Mouse (Mus musculus) cerebellum, postnatal 25 days (tissue): ENCODE results near the gene Cbfb.

Experiments used
- DNase-seq, 2 experiments: peaks; one replicate each; pipeline ENCODE4 v3.0.0; 2021; ENCODE audit warnings: mixed read lengths in 2 of 2

Gene Cbfb

DNA sequence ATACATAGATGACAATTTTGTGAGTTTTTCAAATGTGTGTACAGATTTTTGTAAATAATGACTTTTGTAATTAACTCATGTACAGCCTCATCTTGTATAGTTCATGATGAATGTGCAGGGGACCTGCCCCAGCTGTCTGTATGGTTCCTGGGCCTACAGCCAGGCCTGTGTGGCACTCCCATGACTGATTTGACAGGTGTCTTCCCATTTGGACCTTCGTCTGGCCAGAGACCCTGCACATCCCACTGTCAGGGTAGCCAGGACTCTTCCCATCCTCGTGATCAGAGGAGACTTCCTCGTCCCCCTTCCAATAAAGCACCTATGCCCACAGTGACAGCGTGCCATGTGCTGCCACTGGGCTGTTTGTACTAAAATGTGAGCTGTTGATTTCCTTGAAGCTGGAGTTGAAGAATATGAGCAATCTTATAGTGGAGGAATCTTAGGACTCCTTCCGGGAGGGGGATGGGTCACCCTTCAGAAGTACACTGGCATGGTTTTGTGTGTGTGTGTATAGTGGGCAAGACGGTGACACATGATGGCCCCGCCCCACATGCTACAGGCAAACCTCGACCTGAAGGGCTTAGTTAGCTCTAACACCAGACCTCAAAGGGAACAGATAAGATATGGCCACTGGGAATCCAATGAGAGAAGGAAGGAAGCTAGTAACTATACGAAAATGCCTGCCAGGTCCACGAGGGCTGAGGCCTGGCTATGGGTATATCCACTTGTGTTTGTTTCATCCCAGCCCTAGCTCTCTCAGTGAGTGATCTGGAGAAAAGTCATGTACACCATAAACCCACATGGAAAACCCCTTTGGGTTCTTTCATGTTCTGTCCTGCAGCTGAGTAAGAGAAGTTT, 82.4 kb downstream of the Cbfb start:
- no peak for DNase-seq

DNA sequence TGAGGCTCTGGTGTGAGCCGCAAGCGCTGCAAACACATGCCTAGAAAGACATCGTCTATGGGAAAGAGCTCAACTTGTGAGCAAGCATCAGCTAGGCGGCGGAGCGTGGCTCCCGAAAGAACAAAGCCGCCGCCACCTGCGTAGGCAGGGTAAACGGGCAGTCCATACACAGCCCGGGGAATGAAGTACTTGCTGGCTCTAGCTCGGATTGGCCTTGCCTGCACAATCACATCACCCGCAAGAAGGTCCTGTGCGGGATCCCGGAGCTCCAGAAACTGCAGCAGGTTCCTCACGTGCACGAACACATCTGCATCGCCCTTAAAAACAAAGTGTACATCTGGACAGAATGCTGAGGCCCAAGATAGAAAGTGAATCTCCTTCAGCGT, 83.3 kb downstream of the Cbfb start:
- no peak for DNase-seq

DNA sequence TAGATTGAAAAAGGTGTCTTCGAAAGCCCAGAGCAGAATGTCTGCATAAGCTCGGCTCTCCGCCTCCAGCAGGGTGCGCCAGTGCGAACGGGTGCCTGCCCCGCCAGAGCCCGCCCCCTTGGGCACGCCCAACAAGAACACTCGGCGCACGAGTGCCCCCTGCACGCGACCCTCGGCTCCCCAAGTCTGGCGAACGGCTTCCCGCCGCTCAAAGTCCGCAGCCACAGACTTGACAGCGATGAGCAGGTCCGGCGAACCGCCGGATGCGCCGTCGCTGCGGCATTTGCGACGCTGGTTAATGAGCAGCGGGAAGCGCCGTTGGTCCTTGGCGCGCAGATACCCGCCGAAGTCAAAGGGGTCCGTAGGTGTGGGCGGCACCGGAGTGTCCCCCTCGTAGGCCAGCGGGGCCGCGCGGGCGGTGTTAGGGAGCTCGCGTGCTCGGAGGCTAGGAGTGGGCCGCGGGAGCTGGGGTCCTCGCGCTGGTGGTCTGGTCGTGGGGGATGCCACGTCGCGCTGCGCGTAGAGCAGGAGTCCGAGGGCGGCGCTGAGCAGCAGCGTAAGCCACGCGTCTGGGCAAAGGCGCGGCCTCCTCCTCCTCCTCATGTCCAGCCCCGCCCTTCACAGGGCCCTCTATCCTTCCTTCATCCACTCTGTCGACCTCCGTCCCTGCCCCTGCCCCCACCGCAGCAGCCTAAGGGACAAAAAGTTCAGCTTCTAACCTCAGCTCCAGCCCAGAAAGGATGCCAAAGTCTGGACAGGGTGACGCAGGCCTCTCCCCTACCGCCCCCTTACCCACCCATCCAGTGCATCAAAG, 83.9 kb downstream of the Cbfb start:
- DNase-seq, result peak; percentile 84 to 93

DNA sequence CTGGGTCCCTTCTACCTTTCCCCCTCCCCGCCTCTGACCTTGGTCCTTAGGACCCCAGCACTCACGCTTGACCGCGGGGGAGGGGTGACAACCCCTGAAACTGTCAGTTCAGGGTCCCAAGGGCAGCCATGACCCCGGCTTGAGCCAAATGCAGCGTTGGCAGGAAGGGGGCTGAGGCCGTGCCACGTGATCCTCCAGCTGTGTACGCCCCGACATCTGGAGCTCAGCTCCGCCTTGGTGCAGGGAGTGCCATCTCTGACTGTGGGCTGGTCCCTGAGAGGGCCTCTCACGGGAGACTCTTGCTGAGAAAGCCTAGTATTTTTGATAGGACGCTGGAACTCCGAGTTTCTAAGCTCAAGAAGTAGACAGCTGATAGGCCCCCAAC, 84.5 kb downstream of the Cbfb start, which contains the start of gene B3gnt9:
B3gnt9 (minus strand) TSS at position 188 of the 385 bp plus-strand sequence.
- DNase-seq, result peak in 1 of 2 experiments; percentile 25

DNA sequence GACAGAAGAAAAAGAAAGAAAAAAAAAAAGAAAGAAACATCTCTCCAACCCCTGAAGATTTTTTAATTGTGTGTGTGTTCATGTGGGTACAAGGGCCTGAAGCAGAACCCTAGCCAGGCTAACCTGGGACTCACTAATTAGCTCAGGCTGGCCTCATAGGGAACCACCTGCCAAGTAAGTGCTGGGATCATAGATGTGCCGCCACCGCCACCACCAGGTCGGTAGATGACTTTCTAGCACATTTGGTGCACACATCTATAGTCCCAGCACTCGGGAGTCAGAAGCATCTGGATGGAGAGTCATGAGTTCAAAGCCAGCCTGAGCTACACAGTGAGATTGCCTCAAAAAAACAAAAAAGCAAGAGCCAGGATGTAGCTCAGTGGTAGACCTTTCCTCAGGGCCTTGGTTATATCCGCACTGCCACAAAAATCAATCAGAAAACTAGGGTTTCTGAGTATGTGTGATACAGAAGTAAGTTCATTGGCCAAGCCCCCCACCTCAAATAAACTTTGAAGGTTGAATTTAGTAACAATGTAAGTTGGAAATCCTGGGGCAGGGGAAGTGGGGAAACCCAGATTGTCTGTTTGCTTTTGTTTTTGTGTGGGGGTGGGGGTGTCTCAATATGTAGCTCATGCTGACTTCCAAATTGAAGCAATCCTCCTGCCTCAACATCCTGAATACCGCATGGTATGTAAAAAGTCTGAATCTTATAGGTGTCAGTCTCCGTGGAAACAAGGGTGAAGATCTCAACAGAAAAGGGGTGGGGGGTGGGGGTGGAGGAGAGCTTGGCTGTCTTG, 87.0 kb downstream of the Cbfb start:
- no peak for DNase-seq

DNA sequence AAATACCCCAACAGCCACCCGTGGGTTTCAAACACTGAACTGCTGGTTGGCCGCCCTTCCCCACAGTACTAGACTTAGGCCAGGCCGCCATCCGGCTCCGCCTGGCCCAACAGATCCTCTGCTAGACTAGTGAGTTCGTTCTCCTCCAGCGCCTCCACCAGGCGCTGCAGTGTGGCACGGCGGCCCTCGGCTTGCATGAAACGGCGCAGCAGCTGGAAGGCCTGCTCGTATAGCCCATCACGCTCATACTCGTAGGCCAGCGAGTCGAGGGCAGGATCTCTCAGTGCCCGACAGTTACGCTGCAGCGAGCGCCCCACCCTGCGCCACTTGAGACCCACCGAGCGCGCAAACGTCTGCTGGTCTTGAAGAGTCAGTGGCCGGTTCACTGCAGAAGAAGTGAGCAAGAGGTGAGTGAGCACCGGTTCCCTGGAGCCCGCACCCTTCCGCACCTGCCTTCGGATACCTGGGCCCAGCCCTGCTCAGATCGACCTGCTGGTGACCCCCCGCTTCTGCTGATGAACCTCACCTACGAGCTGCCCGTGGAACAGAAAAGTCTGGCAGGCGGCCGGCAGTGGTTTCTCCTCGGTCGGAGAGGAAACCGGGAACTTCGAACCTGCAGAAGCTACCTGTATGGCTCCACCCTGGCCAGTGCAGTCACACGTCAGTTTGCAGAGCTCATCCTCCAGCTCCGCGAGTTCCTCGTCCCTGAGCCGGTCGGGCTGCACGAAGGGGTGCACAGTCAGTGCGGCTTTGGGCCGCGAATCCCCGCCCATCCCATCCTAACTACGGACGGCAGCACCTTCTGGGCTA, 88.6 kb downstream of the Cbfb start:
- DNase-seq, result peak; percentile 36 to 52

DNA sequence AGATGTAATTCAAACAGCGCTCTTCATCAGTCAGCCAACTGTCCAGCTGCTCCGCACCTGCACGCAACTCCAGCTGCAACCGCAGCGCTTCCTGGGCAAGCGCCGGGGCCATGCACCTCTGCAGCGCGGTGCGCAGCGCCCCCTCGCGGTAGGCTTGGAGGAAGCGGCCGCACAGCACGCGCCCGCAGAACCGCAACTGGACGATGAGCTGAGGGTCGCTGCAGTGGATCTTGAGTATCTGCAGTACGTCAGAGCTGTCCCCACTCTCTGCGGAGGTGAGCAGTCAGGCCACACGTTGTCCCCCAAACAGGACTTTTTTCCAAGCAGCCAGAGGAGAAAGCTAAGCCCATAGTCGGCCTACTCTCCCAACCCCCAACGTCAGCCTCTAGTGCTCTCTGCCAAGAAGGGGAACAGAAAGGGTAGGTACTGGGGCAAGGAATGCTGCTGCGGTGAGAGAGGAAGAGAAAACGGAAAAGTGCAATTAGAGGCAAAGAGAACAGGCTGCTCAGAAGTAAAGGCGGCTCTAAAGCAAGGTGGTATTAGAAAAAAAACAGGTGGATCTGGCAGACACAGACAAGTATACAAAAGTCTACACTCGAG, 89.3 kb downstream of the Cbfb start:
- DNase-seq, result peak; percentile 81 to 86

DNA sequence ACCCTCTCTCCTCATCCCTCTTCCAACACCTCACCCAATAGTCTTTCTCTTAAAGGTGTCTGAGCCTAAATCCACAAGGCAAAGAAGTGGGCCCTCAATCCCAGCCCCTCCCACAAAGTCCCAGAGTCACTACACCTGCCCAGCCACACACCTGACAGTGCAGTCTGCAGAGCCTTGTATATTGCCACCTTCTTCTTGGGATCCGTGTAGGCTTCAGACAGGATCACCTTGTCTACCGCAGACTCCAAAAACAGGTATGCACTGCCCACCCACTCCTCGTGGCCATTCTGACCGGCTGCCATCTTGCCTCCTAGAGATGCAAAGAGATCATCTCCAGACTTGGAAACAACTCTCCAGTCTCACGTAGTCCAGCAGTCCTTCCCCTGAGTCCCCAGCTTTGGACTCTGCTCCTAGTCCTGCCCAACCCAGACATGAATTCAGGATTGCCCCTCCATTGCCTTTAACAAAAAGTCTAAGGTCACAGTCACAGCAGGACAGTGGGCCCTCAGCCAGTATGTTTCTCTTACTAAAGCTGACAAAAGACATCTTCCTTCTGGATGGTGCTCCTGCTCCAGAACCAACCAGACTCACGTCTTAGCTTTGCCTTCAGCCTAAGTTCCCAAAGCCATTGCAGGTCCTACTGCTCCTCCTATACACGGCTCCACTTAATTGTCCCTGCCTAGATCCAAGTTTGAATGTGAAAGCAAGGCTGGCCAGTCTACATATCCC, 90.1 kb downstream of the Cbfb start:
- no peak for DNase-seq

DNA sequence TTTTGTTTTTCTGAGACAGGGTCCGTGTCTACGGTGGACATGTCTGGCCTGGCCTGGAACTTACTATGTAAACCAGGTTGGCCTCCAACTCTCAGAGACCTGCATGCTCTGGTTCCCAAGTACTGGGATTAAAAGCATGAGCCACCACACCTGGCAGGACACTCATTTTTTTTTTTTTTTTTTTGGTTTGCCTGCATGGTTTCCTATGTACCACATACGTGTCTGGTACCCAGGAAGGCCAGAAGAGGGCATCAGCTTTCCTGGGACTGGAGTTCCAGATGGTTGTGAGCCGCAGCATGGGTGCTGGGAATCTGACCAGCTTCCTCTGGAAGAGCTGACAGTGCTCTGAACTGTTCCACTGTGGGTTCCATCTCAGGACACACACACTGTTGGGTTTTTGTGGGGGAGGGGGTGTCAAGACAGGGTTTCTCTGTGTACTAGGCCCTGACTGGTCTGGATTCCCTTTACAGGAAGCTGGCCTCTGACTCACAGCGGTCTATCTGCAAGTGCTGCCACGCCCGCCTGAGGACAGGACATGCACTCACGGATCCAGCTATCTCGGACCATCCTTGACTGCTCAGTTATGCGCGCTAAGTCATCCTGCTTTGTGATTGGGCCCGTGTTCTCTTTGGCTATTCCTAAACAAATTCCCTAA, 91.0 kb downstream of the Cbfb start:
- DNase-seq, result no peak

DNA sequence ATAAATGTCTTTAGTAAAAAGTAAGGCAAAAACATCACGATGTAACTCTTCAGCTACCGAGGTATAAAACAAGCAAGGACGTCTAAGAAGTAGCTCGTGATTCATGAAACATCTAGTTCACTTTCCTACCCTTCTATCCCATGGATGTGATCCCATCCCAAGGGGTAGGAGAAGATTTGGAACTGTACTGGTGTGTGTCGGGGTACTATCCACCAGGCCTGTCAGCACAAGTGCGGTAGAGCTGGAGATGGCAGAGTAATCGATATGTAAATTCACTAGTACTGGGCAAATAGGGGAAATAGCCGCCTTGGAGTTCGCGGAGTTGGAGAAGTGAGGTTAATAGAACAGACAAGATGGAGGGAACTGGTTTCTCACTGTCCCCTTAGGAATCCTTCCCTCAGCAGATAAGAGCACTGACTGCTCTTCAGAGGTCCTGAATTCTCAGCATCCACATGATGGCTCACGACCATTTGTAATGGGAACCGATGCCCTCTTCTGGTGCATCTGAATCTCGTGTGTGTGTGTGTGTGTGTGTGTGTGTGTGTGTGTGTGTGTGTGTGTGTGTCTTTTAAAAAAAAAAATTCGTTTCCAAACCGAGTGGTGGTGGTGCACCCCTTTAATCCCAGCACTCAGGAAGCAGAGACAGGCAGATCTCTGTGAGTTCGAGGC, 92.9 kb downstream of the Cbfb start:
- DNase-seq, result peak in 1 of 2 experiments; percentile 11

DNA sequence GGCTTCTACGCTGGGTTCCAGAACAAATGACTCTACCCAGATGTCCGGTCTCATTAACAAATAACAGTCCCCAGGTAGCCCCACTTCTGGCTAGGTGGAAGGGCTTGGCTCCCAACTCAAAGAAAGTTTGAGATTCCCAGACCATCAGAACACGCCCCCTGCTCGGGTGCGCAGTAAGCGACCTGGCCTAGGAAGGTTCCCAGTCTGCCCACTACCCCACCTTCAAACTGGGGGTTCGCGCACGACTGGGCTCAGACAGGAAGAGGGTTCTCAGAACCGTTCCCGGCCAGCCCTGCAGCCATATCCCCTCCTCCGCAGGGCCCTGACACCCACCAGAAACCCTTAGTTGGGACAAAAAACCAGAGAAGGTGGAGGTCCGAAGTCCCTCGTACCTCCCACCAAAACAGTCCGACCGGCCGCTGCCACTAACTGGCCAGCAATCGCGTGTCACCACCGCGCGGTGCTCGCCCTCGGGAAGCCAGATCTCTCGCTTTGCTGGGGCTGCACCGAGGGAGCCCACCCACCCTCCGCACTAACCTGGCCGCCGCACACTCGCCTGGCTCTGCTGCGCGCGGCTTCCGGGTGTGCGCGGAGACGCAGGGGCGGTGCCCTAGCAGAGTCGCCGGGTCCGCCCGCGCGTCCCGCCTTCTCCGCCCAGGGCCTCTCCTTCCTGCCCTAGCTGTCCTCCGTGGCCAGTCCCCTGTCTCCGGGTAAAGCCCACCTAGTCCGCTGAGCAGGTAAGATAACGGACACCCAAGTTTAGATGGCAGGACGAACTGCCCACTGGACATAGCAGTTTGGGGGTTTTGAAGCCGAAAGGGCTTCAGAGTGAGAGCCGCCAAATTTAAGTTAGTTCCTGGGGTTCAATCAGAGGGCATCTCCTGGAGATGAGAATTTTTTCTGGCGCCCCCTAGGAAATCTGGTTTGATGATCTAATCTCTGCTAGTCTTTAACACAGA, 93.8 kb downstream of the Cbfb start, which contains the start of the genes Tradd and Fbxl8:
Tradd (minus strand) TSS at position 586 of the 959 bp plus-strand sequence.
Fbxl8 (plus strand) TSS at position 625 of the 959 bp plus-strand sequence.
- DNase-seq, result peak; percentile 64 to 78

DNA sequence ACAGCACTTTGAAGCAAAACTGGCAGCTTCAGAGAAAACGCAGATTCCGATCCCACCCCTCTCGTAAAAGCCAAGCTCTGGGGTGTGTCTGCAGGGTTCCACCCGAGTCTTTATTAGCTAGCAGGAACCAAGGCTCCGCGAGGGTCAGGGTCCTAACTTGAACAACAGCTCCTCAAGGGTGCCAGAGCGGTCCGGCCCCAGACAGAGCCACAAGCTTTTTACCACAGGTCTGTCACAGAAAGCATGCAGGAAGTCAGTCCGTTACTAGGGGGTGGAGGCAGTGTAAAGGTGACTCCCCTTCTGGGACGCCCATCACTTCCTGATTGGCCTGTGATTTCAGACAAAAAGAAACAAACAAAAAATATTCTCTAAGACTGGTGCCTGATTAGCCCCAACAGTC, 94.7 kb downstream of the Cbfb start:
- no peak for DNase-seq

DNA sequence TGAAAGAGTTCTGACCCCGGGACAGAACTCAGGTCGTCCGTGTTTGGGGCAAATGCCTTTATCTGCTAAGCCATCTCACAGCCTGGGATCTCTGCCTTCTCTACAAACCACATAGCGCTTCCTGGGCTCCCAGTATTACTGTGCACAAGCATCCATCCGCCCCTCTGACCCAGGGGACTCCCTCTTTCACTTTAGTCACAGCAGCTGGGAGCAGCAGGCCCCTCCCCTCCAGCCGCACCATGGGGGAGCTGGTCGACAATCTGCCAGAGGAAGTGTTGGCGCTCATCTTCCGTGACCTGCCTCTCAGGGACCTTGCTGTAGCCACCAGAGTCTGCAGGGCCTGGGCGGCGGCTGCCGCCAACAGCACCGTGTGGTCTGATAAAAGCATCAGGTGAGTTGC, 96.3 kb downstream of the Cbfb start:
- peak in 1 of 2 experiments; percentile 9 for DNase-seq
